Mouse (Mus musculus) CH12.LX (cell line): ENCODE measurements around the gene Reln.
A peak's percentile ranks its signal among the peaks of the same experiment; 100 is the strongest.

Experiments used
- CHD1 ChIP-seq: IDR thresholded peaks from 2 replicates; pipeline ENCODE4 v1.6.1; 2012; ENCODE audit warnings: low read depth, low read length, improper control_type of control experiment, inconsistent platforms
- CHD2 ChIP-seq: IDR thresholded peaks from 2 replicates; pipeline ENCODE4 v1.6.1; 2011; ENCODE audit warnings: low read length, improper control_type of control experiment
- CTCF ChIP-seq, 2 experiments: IDR thresholded peaks in 1 of 2; conservative IDR thresholded peaks in 1 of 2; 2 replicates each; pipeline ENCODE4 v1.5.1; 2011 to 2012; ENCODE audit warnings: low read depth in 2 of 2, low read length in 2 of 2, improper control_type of control experiment in 1 of 2, inconsistent platforms in 1 of 2, mild to moderate bottlenecking in 1 of 2, moderate library complexity in 1 of 2
- E2F4 ChIP-seq: IDR thresholded peaks from 2 replicates; pipeline ENCODE4 v1.6.1; 2011; ENCODE audit warnings: low read depth, low read length, improper control_type of control experiment; ENCODE audit not compliant: insufficient replicate concordance
- IRF4 ChIP-seq: IDR thresholded peaks from 2 replicates; pipeline ENCODE4 v1.6.1; 2014; ENCODE audit warnings: low read depth, mild to moderate bottlenecking, inconsistent platforms, low read length, improper control_type of control experiment
- MAFK ChIP-seq: IDR thresholded peaks from 2 replicates; pipeline ENCODE4 v1.6.1; 2011; ENCODE audit warnings: low read length, improper control_type of control experiment; ENCODE audit not compliant: insufficient replicate concordance
- POLR2A ChIP-seq: IDR thresholded peaks from 2 replicates; pipeline ENCODE4 v1.6.1; 2011; ENCODE audit warnings: low read depth, mild to moderate bottlenecking, improper control_type of control experiment, low read length
- UBTF ChIP-seq: IDR thresholded peaks from 2 replicates; pipeline ENCODE4 v1.6.1; 2012; ENCODE audit warnings: low read depth, mild to moderate bottlenecking, inconsistent platforms, low read length, improper control_type of control experiment, moderate library complexity
- USF1 ChIP-seq: IDR thresholded peaks from 2 replicates; pipeline ENCODE4 v1.6.1; 2014; ENCODE audit warnings: low read depth, mild to moderate bottlenecking, inconsistent platforms, low read length, improper control_type of control experiment

DNA sequence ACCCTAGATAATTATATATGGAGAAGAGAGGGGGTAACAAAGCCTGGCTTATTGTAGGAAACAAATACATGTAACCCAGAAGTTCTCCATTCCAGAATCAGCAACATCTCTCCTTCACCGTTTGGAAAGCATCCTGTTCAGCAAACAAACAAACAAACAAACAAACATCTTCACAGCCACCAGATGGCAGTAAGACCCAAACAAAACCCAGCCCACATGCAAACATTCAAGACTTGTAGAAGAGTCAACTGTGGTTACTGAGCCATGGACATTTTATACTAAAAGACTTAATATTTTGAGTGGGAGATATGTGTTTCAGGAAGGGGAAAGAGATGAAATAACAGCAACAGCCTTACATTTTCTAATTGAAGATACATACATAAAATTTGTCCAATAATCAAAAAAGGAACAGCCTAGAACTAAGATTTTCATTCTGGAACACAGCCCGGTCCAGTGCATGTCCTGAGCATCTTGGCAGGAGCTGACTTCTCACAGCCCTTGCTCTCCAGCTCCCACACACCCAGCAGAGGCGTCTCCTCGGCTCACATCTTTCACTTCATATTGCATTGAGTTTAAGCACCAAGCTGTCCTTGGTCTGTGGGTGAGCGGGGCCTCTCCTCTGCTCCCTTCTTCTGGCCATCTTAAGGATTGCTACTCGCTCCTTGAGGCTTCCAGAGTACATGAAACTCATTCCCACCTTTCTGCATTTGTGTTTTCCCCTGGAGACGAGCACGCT, 411.0 kb downstream of the Reln start:
- TF ChIP-seq CTCF (conservative IDR thresholded peaks at IDR 0.05 in 1 of 2, IDR thresholded peaks at IDR 0.05 in 1 of 2; ENCODE audit: low read depth in 2 of 2, low read length in 2 of 2) (peak in 1 of 2 experiments; percentile 11; a peak in 2 of 4 replicates), MAFK (no peak), POLR2A (no peak), USF1 (no peak), CHD1 (no peak), E2F4 (no peak), IRF4 (no peak), UBTF (no peak), CHD2 (no peak)
